Mouse (Mus musculus): ENCODE results near the gene Slco4c1. TPM values are rescaled to one million over a fixed set of nuclear protein-coding genes. Genes with fewer than 3 reads are reported as not detected.

Slco4c1 gene
- polyA plus RNA-seq, 1 experiment from 2014 or later = not detected

GRCm38 (mm10) chr1:96846727-96847126 is 25.2 kb downstream of the Slco4c1 start:
- no peaks in the 10 kb centered on the region for H3K36me3 ChIP-seq (ENCODE audit: control insufficient read depth, insufficient read depth, low read length)
- H3K27me3 ChIP-seq (ENCODE audit: control insufficient read depth, insufficient read depth, low read length) = no peaks in the 10 kb centered on the region
- no peak overlapping the region for H3K27ac ChIP-seq (replicated peaks in 1 of 2; ENCODE audit: control insufficient read depth in 1 of 2, insufficient read depth in 1 of 2, low read depth in 2 of 2, low read length in 2 of 2)
- ATAC-seq (ENCODE audit: insufficient number of reproducible peaks, insufficient read depth, low FRiP score, low read depth) = no peak
- no peak overlapping the region for H3K9ac ChIP-seq (ENCODE audit: low read length)
- H3K4me1 ChIP-seq (ENCODE audit: control insufficient read depth in 2 of 2, insufficient read depth in 2 of 2, low read length in 2 of 2) = no peaks in the 10 kb centered on the region
- no peak overlapping the region for H3K4me2 ChIP-seq (ENCODE audit: low read length)
- 7% methylated on average over 3 of the region's 3 CpGs for WGBS
- no peak overlapping the region for H3K4me3 ChIP-seq (ENCODE audit: control insufficient read depth in 1 of 2, insufficient read depth in 1 of 2, low read depth in 1 of 2, low read length in 2 of 2)
- no peaks in the 10 kb centered on the region for H3K9me3 ChIP-seq (ENCODE audit: control insufficient read depth, low read length)

- WGBS = 82% methylated on average over 2 of the region's 2 CpGs
Observed at GRCm38 (mm10) chr1:96805287-96805727, 66.7 kb downstream of the Slco4c1 start.

DNA sequence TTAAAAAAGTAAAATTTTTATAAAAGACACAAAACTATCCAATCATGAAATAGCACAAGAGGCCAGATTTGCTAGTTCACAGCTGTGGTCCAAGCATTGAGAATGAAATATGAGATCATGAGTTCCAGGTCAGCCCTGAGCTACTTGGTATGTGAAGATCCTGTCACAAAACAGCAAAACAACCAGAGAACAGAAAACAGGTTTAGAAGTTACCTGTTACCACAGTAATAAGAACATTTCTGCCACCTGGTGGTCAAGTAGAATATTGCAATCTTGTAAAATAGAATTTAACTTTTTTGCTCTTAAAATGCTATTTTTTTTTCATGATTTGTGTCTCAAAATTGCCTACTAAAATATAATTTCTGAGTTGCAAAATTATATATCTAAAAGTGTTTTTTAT is 70.4 kb downstream of the Slco4c1 start:
- no peaks in the 10 kb centered on the region for H3K4me1 ChIP-seq (ENCODE audit: control insufficient read depth in 2 of 2, insufficient read depth in 2 of 2, low read length in 2 of 2)
- no peaks in the 10 kb centered on the region for H3K36me3 ChIP-seq (ENCODE audit: control insufficient read depth, insufficient read depth, low read length)
- no peak overlapping the region for H3K9ac ChIP-seq (ENCODE audit: low read length)
- no peaks in the 10 kb centered on the region for H3K27me3 ChIP-seq (ENCODE audit: control insufficient read depth, insufficient read depth, low read length)
- no peak overlapping the region for H3K4me3 ChIP-seq (ENCODE audit: control insufficient read depth in 1 of 2, insufficient read depth in 1 of 2, low read depth in 1 of 2, low read length in 2 of 2)
- H3K4me2 ChIP-seq (ENCODE audit: low read length) = no peak overlapping the region
- H3K27ac ChIP-seq (replicated peaks in 1 of 2; ENCODE audit: control insufficient read depth in 1 of 2, insufficient read depth in 1 of 2, low read depth in 2 of 2, low read length in 2 of 2) = no peak overlapping the region
- no peaks in the 10 kb centered on the region for H3K9me3 ChIP-seq (ENCODE audit: control insufficient read depth, low read length)
- no peak for ATAC-seq (ENCODE audit: insufficient number of reproducible peaks, insufficient read depth, low FRiP score, low read depth)

More at GRCm38 (mm10) chr1:96805287-96805727, 66.7 kb downstream of the Slco4c1 start:
- H3K4me1 ChIP-seq (ENCODE audit: control insufficient read depth in 2 of 2, insufficient read depth in 2 of 2, low read length in 2 of 2) = no peaks in the 10 kb centered on the region
- H3K27me3 ChIP-seq (ENCODE audit: control insufficient read depth, insufficient read depth, low read length) = no peaks in the 10 kb centered on the region
- H3K4me3 ChIP-seq (ENCODE audit: control insufficient read depth in 1 of 2, insufficient read depth in 1 of 2, low read depth in 1 of 2, low read length in 2 of 2) = no peak overlapping the region
- no peaks in the 10 kb centered on the region for H3K9me3 ChIP-seq (ENCODE audit: control insufficient read depth, low read length)
- H3K4me2 ChIP-seq (ENCODE audit: low read length) = no peak overlapping the region
- H3K27ac ChIP-seq (replicated peaks in 1 of 2; ENCODE audit: control insufficient read depth in 1 of 2, insufficient read depth in 1 of 2, low read depth in 2 of 2, low read length in 2 of 2) = no peak overlapping the region
- ATAC-seq (ENCODE audit: insufficient number of reproducible peaks, insufficient read depth, low FRiP score, low read depth) = no peak
- no peak overlapping the region for H3K9ac ChIP-seq (ENCODE audit: low read length)
- H3K36me3 ChIP-seq (ENCODE audit: control insufficient read depth, insufficient read depth, low read length) = no peaks in the 10 kb centered on the region

DNA sequence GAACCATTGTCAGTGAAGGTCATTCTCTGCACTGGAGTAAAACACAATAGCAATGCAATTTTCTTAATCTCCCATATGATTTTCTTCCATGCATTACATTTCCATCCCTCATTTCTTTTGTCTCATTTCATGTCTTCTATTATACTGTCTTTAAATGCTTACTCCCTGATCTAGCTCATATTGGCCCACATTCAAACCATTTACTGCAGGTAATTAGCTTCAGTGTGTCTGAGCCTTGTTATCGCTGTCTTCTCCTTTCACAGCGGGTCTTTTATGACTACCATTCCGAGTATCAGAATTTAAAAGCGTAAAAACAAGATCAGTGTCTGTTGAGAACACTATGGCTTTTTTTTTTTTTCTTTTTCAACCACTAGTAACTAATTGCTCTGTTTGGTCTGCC is 77.3 kb downstream of the Slco4c1 start:
- Histone ChIP-seq H3K9ac (ENCODE audit: low read length) (no peak overlapping the region), H3K4me1 (ENCODE audit: control insufficient read depth in 2 of 2, insufficient read depth in 2 of 2, low read length in 2 of 2) (no peaks in the 10 kb centered on the region), H3K4me3 (ENCODE audit: control insufficient read depth in 1 of 2, insufficient read depth in 1 of 2, low read depth in 1 of 2, low read length in 2 of 2) (no peak overlapping the region), H3K9me3 (ENCODE audit: control insufficient read depth, low read length) (no peaks in the 10 kb centered on the region), H3K27ac (replicated peaks in 1 of 2; ENCODE audit: control insufficient read depth in 1 of 2, insufficient read depth in 1 of 2, low read depth in 2 of 2, low read length in 2 of 2) (no peak overlapping the region), H3K36me3 (ENCODE audit: control insufficient read depth, insufficient read depth, low read length) (no peaks in the 10 kb centered on the region), H3K4me2 (ENCODE audit: low read length) (no peak overlapping the region), H3K27me3 (ENCODE audit: control insufficient read depth, insufficient read depth, low read length) (no peaks in the 10 kb centered on the region)
- ATAC-seq (ENCODE audit: insufficient number of reproducible peaks, insufficient read depth, low FRiP score, low read depth) = no peak
- WGBS = 85% methylated on average over 4 of the region's 4 CpGs

- no peak overlapping the region for H3K4me2 ChIP-seq (ENCODE audit: low read length)
- WGBS = 79% methylated on average over 5 of the region's 5 CpGs
- H3K4me1 ChIP-seq (ENCODE audit: control insufficient read depth in 2 of 2, insufficient read depth in 2 of 2, low read length in 2 of 2) = no peaks in the 10 kb centered on the region
- no peak overlapping the region for H3K27ac ChIP-seq (replicated peaks in 1 of 2; ENCODE audit: control insufficient read depth in 1 of 2, insufficient read depth in 1 of 2, low read depth in 2 of 2, low read length in 2 of 2)
- H3K4me3 ChIP-seq (ENCODE audit: control insufficient read depth in 1 of 2, insufficient read depth in 1 of 2, low read depth in 1 of 2, low read length in 2 of 2) = no peak overlapping the region
- H3K27me3 ChIP-seq (ENCODE audit: control insufficient read depth, insufficient read depth, low read length) = no peaks in the 10 kb centered on the region
- no peak overlapping the region for H3K9ac ChIP-seq (ENCODE audit: low read length)
- H3K9me3 ChIP-seq (ENCODE audit: control insufficient read depth, low read length) = no peaks in the 10 kb centered on the region
- H3K36me3 ChIP-seq (ENCODE audit: control insufficient read depth, insufficient read depth, low read length) = no peaks in the 10 kb centered on the region
- ATAC-seq (ENCODE audit: insufficient number of reproducible peaks, insufficient read depth, low FRiP score, low read depth) = no peak
Observed at GRCm38 (mm10) chr1:96794290-96794689, 77.7 kb downstream of the Slco4c1 start.

- WGBS = 82% methylated on average over 1 of the region's 1 CpGs
- ATAC-seq (ENCODE audit: insufficient number of reproducible peaks, insufficient read depth, low FRiP score, low read depth) = no peak
- Histone ChIP-seq H3K36me3 (ENCODE audit: control insufficient read depth, insufficient read depth, low read length) (no peaks in the 10 kb centered on the region), H3K4me1 (ENCODE audit: control insufficient read depth in 2 of 2, insufficient read depth in 2 of 2, low read length in 2 of 2) (no peaks in the 10 kb centered on the region), H3K9ac (ENCODE audit: low read length) (no peak overlapping the region), H3K4me3 (ENCODE audit: control insufficient read depth in 1 of 2, insufficient read depth in 1 of 2, low read depth in 1 of 2, low read length in 2 of 2) (no peak overlapping the region), H3K27me3 (ENCODE audit: control insufficient read depth, insufficient read depth, low read length) (no peaks in the 10 kb centered on the region), H3K9me3 (ENCODE audit: control insufficient read depth, low read length) (no peaks in the 10 kb centered on the region), H3K4me2 (ENCODE audit: low read length) (no peak overlapping the region), H3K27ac (replicated peaks in 1 of 2; ENCODE audit: control insufficient read depth in 1 of 2, insufficient read depth in 1 of 2, low read depth in 2 of 2, low read length in 2 of 2) (no peak overlapping the region)
Observed at GRCm38 (mm10) chr1:96789268-96789667, 82.7 kb downstream of the Slco4c1 start.

DNA sequence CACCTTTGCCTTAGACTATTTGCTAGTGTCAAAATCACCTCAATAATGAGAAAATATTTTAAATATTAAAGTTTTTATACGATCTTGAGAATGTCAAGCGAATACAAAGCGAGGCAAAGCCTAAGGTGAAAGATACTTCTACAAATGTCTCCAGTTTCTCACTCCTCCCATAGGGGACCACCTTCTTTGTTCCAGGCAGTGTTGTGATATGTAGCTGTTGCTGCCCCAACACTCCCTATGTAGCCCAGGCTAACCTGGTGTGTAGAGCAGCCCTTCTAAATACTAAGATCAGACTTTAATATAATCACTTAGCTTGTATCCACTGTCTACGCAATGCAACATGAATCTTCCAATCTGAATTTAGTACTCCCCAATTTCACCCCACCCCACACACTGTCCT is 97.8 kb downstream of the Slco4c1 start:
- ATAC-seq (ENCODE audit: insufficient number of reproducible peaks, insufficient read depth, low FRiP score, low read depth) = no peak
- WGBS = 88% methylated on average over 4 of the region's 4 CpGs
- no peak overlapping the region for H3K9ac ChIP-seq (ENCODE audit: low read length)

GRCm38 (mm10) chr1:96773712-96774111 is 98.3 kb downstream of the Slco4c1 start:
- Histone ChIP-seq H3K27me3 (ENCODE audit: control insufficient read depth, insufficient read depth, low read length) (no peaks in the 10 kb centered on the region), H3K36me3 (ENCODE audit: control insufficient read depth, insufficient read depth, low read length) (no peaks in the 10 kb centered on the region), H3K4me2 (ENCODE audit: low read length) (no peak overlapping the region), H3K9ac (ENCODE audit: low read length) (no peak overlapping the region), H3K9me3 (ENCODE audit: control insufficient read depth, low read length) (no peaks in the 10 kb centered on the region), H3K4me3 (ENCODE audit: control insufficient read depth in 1 of 2, insufficient read depth in 1 of 2, low read depth in 1 of 2, low read length in 2 of 2) (no peak overlapping the region), H3K4me1 (ENCODE audit: control insufficient read depth in 2 of 2, insufficient read depth in 2 of 2, low read length in 2 of 2) (no peaks in the 10 kb centered on the region), H3K27ac (replicated peaks in 1 of 2; ENCODE audit: control insufficient read depth in 1 of 2, insufficient read depth in 1 of 2, low read depth in 2 of 2, low read length in 2 of 2) (no peak overlapping the region)
- WGBS = 81% methylated on average over 5 of the region's 5 CpGs
- no peak for ATAC-seq (ENCODE audit: insufficient number of reproducible peaks, insufficient read depth, low FRiP score, low read depth)

More for the DNA sequence above, 97.8 kb downstream of the Slco4c1 start:
- Histone ChIP-seq H3K9me3 (ENCODE audit: control insufficient read depth, low read length) (no peaks in the 10 kb centered on the region), H3K4me1 (ENCODE audit: control insufficient read depth in 2 of 2, insufficient read depth in 2 of 2, low read length in 2 of 2) (no peaks in the 10 kb centered on the region), H3K36me3 (ENCODE audit: control insufficient read depth, insufficient read depth, low read length) (no peaks in the 10 kb centered on the region), H3K27ac (replicated peaks in 1 of 2; ENCODE audit: control insufficient read depth in 1 of 2, insufficient read depth in 1 of 2, low read depth in 2 of 2, low read length in 2 of 2) (no peak overlapping the region), H3K4me2 (ENCODE audit: low read length) (no peak overlapping the region), H3K4me3 (ENCODE audit: control insufficient read depth in 1 of 2, insufficient read depth in 1 of 2, low read depth in 1 of 2, low read length in 2 of 2) (no peak overlapping the region), H3K27me3 (ENCODE audit: control insufficient read depth, insufficient read depth, low read length) (no peaks in the 10 kb centered on the region)

Data from heart, embryonic 14.5 days (tissue).